Mouse (Mus musculus): ENCODE results near the gene Abtb2.

DNA sequence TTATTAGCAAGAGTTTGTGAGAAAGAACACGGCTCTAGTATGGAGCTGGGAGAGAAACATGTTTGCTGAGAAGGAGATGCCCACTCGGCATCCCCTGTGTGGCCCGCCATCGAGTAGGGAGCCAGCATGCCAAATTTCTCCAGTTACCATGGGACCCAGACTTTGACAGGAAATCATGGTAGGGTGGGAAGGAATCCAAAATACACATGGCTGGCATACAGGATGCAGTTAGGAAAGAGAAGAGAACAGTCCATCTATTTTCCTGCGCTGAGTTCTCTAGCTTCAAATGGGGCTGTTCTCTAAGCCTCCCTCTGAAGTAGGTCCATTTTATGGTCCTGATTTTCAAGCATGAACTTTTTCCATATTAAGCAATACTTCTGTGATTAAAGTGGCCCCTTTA lies 22.7 kb downstream of the Abtb2 start:
- TF ChIP-seq CTCF (IDR thresholded peaks at IDR 0.05; ENCODE audit: low read depth, low read length) = no peak
- no peak for TF ChIP-seq POLR2A (IDR thresholded peaks at IDR 0.05; ENCODE audit: extremely low read depth, insufficient read depth, low read length)

All from liver, adult 2 months (tissue).